Mouse (Mus musculus): ENCODE results near the gene Psmb9. TPM values are rescaled to one million over a fixed set of nuclear protein-coding genes. Genes with fewer than 3 reads are reported as not detected.
A peak's percentile ranks its signal among the peaks of the same experiment; 100 is the strongest.

The Psmb9 gene
- polyA plus RNA-seq, 1 experiment from 2014 or later = 2.1 TPM

DNA sequence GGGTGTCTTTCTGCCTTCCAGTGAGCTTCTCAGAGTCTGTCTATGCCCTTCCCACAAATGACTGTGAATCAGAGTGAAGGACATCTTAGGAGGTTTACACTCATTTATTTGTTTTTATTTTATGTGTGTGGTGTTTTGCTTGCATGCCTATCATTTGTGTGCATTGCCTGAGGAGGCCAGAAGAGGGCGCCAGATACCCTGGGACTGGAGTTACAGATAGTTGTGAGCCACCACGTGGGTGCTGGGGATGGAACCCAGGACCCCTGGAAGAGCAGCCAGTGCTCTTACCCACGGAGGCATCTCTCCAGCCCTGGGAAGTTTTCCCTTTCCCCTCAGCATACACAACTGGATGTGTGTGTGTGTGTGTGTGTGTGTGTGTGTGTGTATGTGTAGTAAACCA, 22.1 kb upstream of the Psmb9 start:
- H3K27ac ChIP-seq (ENCODE audit: low read depth, low read length) = no peak overlapping the region
- H3K9me3 ChIP-seq (ENCODE audit: control insufficient read depth, low read length) = peaks cover 4% of the 10 kb centered on the region; the same call in 1 of the 2 replicates
- no peaks in the 10 kb centered on the region for H3K4me1 ChIP-seq (ENCODE audit: control insufficient read depth, insufficient read depth, low read length)
- peaks cover 62% of the 10 kb centered on the region for H3K27me3 ChIP-seq (ENCODE audit: control insufficient read depth, insufficient read depth, low read length)
- WGBS = 45% methylated on average over 3 of the region's 3 CpGs
- H3K9ac ChIP-seq (ENCODE audit: low read depth, low read length) = no peak overlapping the region
- no peak overlapping the region for H3K4me3 ChIP-seq (ENCODE audit: low read length)
- H3K36me3 ChIP-seq (ENCODE audit: control insufficient read depth, insufficient read depth, low read length) = no peaks in the 10 kb centered on the region
- ATAC-seq (ENCODE audit: low FRiP score, low TSS enrichment) = no peak
- no peak overlapping the region for H3K4me2 ChIP-seq (replicated peaks; ENCODE audit: low read depth, low read length)

DNA sequence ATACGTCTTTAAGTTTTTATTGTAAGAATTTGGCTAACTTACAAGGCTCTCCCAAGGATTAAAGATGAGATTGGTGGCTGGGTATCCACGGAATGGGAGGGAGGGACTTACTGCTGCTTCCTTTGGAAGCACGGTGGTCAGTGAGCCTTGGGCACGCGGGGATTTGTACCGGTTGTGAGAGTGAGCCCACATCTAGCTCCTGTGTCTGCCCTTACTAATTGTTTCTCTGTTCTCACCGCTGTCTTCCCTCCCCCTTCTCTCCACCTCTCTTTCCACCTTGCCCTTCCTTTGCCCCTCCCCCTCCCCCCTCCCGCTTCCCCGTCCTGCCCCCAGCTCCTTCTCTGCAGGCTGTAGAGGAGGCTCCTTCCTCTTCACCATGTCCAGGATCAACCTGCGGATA, 20.9 kb upstream of the Psmb9 start:
- ATAC-seq (ENCODE audit: low FRiP score, low TSS enrichment) = no peak
- Histone ChIP-seq H3K27me3 (ENCODE audit: control insufficient read depth, insufficient read depth, low read length) (peaks cover 53% of the 10 kb centered on the region), H3K9me3 (ENCODE audit: control insufficient read depth, low read length) (peaks cover 4% of the 10 kb centered on the region; the same call in 1 of the 2 replicates), H3K27ac (ENCODE audit: low read depth, low read length) (no peak overlapping the region), H3K4me1 (ENCODE audit: control insufficient read depth, insufficient read depth, low read length) (no peaks in the 10 kb centered on the region), H3K9ac (ENCODE audit: low read depth, low read length) (no peak overlapping the region), H3K4me2 (replicated peaks; ENCODE audit: low read depth, low read length) (no peak overlapping the region), H3K4me3 (ENCODE audit: low read length) (no peak overlapping the region), H3K36me3 (ENCODE audit: control insufficient read depth, insufficient read depth, low read length) (no peaks in the 10 kb centered on the region)
- WGBS = 23% methylated on average over 10 of the region's 10 CpGs

- peaks cover 51% of the 10 kb centered on the region for H3K27me3 ChIP-seq (ENCODE audit: control insufficient read depth, insufficient read depth, low read length)
- WGBS = 89% methylated on average over 9 of the region's 9 CpGs
Observed at GRCm38 (mm10) chr17:34207866-34208265, 20.3 kb upstream of the Psmb9 start.

DNA sequence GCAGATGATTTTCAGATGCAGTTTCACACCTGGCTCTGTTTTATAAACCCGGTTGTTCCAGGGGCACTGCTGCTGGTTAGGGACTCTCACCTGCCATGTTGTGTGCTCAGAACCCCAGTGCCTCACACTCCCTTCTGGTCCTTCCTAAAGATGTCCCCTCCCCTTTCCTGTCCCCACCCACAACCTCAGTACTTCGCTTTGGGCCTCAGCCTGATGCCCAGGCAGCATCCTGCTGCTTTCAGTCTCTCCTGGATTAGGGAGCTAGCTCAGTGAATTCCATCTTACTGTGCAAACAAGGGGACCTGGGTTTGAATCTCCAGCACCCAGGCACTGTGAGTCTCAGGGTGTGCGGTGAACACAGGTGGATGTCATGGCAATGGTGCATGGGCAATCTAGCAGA, 19.9 kb upstream of the Psmb9 start:
- WGBS = 60% methylated on average over 3 of the region's 3 CpGs
- H3K4me1 ChIP-seq (ENCODE audit: control insufficient read depth, insufficient read depth, low read length) = no peaks in the 10 kb centered on the region
- peaks cover 4% of the 10 kb centered on the region; the same call in 1 of the 2 replicates for H3K9me3 ChIP-seq (ENCODE audit: control insufficient read depth, low read length)
- no peak for ATAC-seq (ENCODE audit: low FRiP score, low TSS enrichment)
- H3K4me2 ChIP-seq (replicated peaks; ENCODE audit: low read depth, low read length) = no peak overlapping the region
- H3K36me3 ChIP-seq (ENCODE audit: control insufficient read depth, insufficient read depth, low read length) = no peaks in the 10 kb centered on the region
- H3K4me3 ChIP-seq (ENCODE audit: low read length) = no peak overlapping the region
- H3K27ac ChIP-seq (ENCODE audit: low read depth, low read length) = no peak overlapping the region
- peaks cover 47% of the 10 kb centered on the region for H3K27me3 ChIP-seq (ENCODE audit: control insufficient read depth, insufficient read depth, low read length)
- H3K9ac ChIP-seq (ENCODE audit: low read depth, low read length) = no peak overlapping the region

More at GRCm38 (mm10) chr17:34207866-34208265, 20.3 kb upstream of the Psmb9 start:
- Histone ChIP-seq H3K4me2 (replicated peaks; ENCODE audit: low read depth, low read length) (no peak overlapping the region), H3K9me3 (ENCODE audit: control insufficient read depth, low read length) (peaks cover 4% of the 10 kb centered on the region; the same call in 1 of the 2 replicates), H3K36me3 (ENCODE audit: control insufficient read depth, insufficient read depth, low read length) (no peaks in the 10 kb centered on the region), H3K4me3 (ENCODE audit: low read length) (no peak overlapping the region), H3K4me1 (ENCODE audit: control insufficient read depth, insufficient read depth, low read length) (no peaks in the 10 kb centered on the region), H3K27ac (ENCODE audit: low read depth, low read length) (no peak overlapping the region), H3K9ac (ENCODE audit: low read depth, low read length) (no peak overlapping the region)
- ATAC-seq (ENCODE audit: low FRiP score, low TSS enrichment) = no peak

DNA sequence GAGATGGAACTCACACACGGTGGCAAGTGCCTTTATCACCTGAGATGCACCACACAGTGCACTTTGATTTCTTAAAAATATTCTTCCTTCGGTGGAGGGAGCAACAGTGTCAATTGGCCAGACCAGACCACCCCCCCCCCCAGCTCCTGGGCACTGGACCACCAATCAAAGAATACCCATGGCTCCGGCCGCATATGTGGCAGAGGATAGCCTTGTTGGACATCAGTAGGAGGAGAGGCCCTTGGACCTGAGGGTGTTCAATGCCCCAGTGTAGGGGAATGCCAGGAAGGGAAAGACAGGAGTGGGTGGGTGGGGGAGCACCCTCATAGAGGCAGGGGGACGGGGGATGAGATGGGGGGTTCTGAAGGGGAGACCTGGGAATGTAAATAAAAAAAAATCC, 19.2 kb upstream of the Psmb9 start:
- H3K9me3 ChIP-seq (ENCODE audit: control insufficient read depth, low read length) = peaks cover 4% of the 10 kb centered on the region; the same call in 1 of the 2 replicates
- H3K9ac ChIP-seq (ENCODE audit: low read depth, low read length) = no peak overlapping the region
- H3K4me1 ChIP-seq (ENCODE audit: control insufficient read depth, insufficient read depth, low read length) = no peaks in the 10 kb centered on the region
- 86% methylated on average over 5 of the region's 5 CpGs for WGBS
- ATAC-seq (ENCODE audit: low FRiP score, low TSS enrichment) = no peak
- H3K4me3 ChIP-seq (ENCODE audit: low read length) = no peak overlapping the region
- no peaks in the 10 kb centered on the region for H3K36me3 ChIP-seq (ENCODE audit: control insufficient read depth, insufficient read depth, low read length)
- peaks cover 41% of the 10 kb centered on the region for H3K27me3 ChIP-seq (ENCODE audit: control insufficient read depth, insufficient read depth, low read length)
- H3K27ac ChIP-seq (ENCODE audit: low read depth, low read length) = no peak overlapping the region
- no peak overlapping the region for H3K4me2 ChIP-seq (replicated peaks; ENCODE audit: low read depth, low read length)

- ATAC-seq (ENCODE audit: low FRiP score, low TSS enrichment) = no peak
- Histone ChIP-seq H3K9me3 (ENCODE audit: control insufficient read depth, low read length) (peaks cover 4% of the 10 kb centered on the region; the same call in 1 of the 2 replicates), H3K27ac (ENCODE audit: low read depth, low read length) (no peak overlapping the region), H3K9ac (ENCODE audit: low read depth, low read length) (no peak overlapping the region), H3K4me3 (ENCODE audit: low read length) (peak overlapping the region; percentile 63; the same call in 1 of the 2 replicates), H3K4me1 (ENCODE audit: control insufficient read depth, insufficient read depth, low read length) (no peaks in the 10 kb centered on the region), H3K27me3 (ENCODE audit: control insufficient read depth, insufficient read depth, low read length) (peaks cover 35% of the 10 kb centered on the region), H3K4me2 (replicated peaks; ENCODE audit: low read depth, low read length) (no peak overlapping the region), H3K36me3 (ENCODE audit: control insufficient read depth, insufficient read depth, low read length) (no peaks in the 10 kb centered on the region)
- WGBS = 28% methylated on average over 9 of the region's 9 CpGs
Observed at GRCm38 (mm10) chr17:34205746-34206176, 18.2 kb upstream of the Psmb9 start.

- 17% methylated on average over 18 of the region's 18 CpGs for WGBS
- ATAC-seq (ENCODE audit: low FRiP score, low TSS enrichment) = 0 out of 2 replicates have a peak, but pooled peaks have one; percentile 9
Observed at GRCm38 (mm10) chr17:34205021-34205745, 17.6 kb upstream of the Psmb9 start.

DNA sequence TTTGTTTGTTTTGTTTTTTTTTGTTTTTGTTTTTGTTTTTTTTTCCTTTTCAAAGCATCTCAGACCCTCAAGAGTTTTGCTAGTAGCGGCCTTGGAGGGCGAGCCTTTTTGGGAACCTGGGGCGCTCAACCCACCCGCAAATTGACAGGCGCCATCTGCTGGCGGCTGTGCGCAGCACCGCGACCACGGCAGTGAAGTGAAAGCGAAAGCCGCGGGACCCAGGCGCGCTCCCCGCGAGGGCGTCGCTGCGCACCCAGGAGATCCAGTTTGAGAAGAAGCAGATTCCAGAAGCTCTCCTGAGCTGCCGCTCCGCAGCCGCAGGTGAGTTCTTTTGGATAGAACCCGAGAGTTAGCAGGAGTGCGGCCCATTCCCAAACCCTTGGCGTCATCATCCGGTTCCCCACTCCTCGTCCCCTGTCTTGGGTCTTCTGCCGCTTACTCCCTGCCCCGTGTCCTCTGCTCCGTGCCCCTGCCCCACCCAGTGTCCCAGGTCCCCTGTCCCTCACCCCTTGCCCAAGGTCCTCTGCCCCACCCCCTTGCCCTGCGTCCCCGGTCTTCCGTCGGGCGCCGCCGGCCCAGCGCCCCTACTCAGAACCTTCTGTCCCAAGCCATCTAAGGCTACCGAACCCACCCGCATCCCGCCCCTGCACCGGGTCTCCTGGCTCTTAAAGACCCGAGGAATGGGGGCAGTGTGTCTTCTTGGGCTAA, 16.9 kb upstream of the Psmb9 start:
- Histone ChIP-seq H3K4me3 (ENCODE audit: low read length) (peak overlapping the region; percentile 63), H3K9me3 (ENCODE audit: control insufficient read depth, low read length) (no peaks in the 10 kb centered on the region), H3K27ac (ENCODE audit: low read depth, low read length) (no peak overlapping the region), H3K9ac (ENCODE audit: low read depth, low read length) (peak overlapping the region; percentile 56), H3K36me3 (ENCODE audit: control insufficient read depth, insufficient read depth, low read length) (no peaks in the 10 kb centered on the region), H3K4me1 (ENCODE audit: control insufficient read depth, insufficient read depth, low read length) (no peaks in the 10 kb centered on the region), H3K27me3 (ENCODE audit: control insufficient read depth, insufficient read depth, low read length) (peaks cover 36% of the 10 kb centered on the region), H3K4me2 (replicated peaks; ENCODE audit: low read depth, low read length) (peak overlapping the region; percentile 93)
- WGBS = 1% methylated on average over 44 of the region's 44 CpGs
- ATAC-seq (ENCODE audit: low FRiP score, low TSS enrichment) = peak; percentile 72

More at GRCm38 (mm10) chr17:34205021-34205745, 17.6 kb upstream of the Psmb9 start:
- peaks cover 4% of the 10 kb centered on the region; the same call in 1 of the 2 replicates for H3K9me3 ChIP-seq (ENCODE audit: control insufficient read depth, low read length)
- peak overlapping the region; percentile 56 for H3K9ac ChIP-seq (ENCODE audit: low read depth, low read length)
- no peak overlapping the region for H3K27ac ChIP-seq (ENCODE audit: low read depth, low read length)
- H3K4me1 ChIP-seq (ENCODE audit: control insufficient read depth, insufficient read depth, low read length) = no peaks in the 10 kb centered on the region
- H3K4me2 ChIP-seq (replicated peaks; ENCODE audit: low read depth, low read length) = peak overlapping the region; percentile 93
- no peaks in the 10 kb centered on the region for H3K36me3 ChIP-seq (ENCODE audit: control insufficient read depth, insufficient read depth, low read length)
- peaks cover 33% of the 10 kb centered on the region for H3K27me3 ChIP-seq (ENCODE audit: control insufficient read depth, insufficient read depth, low read length)
- peak overlapping the region; percentile 63 for H3K4me3 ChIP-seq (ENCODE audit: low read length)

- Histone ChIP-seq H3K4me2 (replicated peaks; ENCODE audit: low read depth, low read length) (peak within 1 kb of the TSS; percentile 93), H3K4me3 (ENCODE audit: low read length) (peak within 1 kb of the TSS; percentile 63), H3K9me3 (ENCODE audit: control insufficient read depth, low read length) (no peaks in the 10 kb centered on the region), H3K4me1 (ENCODE audit: control insufficient read depth, insufficient read depth, low read length) (no peaks in the 10 kb centered on the region), H3K36me3 (ENCODE audit: control insufficient read depth, insufficient read depth, low read length) (no peaks in the 10 kb centered on the region), H3K9ac (ENCODE audit: low read depth, low read length) (peak within 1 kb of the TSS; percentile 56), H3K27ac (ENCODE audit: low read depth, low read length) (no peak within 1 kb of the TSS), H3K27me3 (ENCODE audit: control insufficient read depth, insufficient read depth, low read length) (peaks cover 41% of the 10 kb centered on the region)
- no peak for ATAC-seq (ENCODE audit: low FRiP score, low TSS enrichment)
- 76% methylated on average over 5 of the region's 5 CpGs for WGBS
Observed at GRCm38 (mm10) chr17:34203444-34203843, 15.9 kb upstream of the Psmb9 start, which contains the start of gene Tap2. Gene Tap2, plus strand, starts transcription at chr17:34203527.
